Mouse (Mus musculus) ovary, postnatal 14 days (tissue): ENCODE data around the gene Sema5b.

Experiments
- DNase-seq: peaks from one replicate; pipeline ENCODE4 v3.0.0; 2022; ENCODE audit warnings: low spot score

The Sema5b gene

DNA sequence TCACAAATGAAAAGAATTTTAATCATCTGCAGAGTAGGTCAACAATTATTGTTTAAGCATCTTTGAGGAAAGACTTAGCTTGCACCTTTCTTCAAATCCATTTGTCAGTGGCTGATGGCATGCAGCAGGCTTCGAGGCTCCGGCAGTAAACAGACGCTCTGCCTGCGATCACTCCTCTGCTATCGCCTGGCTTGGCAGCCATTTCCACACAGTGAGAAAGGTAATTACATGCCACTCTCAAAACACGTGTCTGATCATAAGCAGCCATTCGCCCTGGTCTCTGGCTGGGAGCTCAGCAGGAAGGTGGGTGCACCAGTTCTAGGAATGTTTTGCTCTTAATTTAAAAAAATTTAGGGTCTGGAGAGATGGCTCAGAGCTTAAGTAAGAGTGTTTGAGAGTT lies 170.1 kb downstream of the Sema5b start:
- no peak for DNase-seq

DNA sequence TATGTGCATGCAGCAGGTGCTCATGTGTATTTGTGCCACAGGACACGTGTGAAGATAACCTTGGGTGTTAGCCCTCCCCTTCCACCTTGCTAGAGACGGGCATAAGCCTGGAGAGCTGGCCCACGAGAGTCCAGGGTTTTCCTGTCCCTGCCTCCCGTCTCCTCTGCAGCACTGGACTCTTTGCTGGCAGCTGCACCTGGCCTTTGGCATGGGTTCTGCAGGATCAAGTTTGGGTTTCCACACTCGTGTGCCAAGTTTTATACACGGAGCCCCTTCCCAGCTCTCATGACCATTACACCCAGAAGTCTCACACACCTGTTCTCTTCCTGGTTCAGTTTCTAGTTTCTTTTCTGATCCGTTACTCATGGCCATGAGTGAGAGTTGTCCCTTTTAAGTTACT lies 172.7 kb downstream of the Sema5b start:
- DNase-seq, result no peak
